Comparison of ENCODE assay signal across 8 mouse cellular contexts in the genomic region with DNA sequence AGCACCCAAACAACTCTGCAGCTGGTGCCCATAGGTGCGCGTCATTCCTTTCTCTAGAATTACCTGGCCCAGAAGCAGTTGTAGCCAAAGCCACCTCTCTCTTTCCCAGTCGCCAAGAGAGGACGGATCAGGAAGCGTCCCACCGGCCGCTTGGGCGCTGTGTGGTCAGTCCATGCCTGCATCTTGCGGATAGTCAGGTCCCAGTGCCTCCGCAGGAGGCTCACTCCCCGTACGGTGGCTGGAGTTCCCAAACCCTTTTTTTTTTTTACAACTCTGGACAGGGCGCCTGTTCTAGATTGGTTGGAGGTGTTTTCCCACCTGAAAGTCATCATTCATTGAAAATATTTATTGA. TPM values are rescaled to one million over a fixed set of nuclear protein-coding genes. Genes with fewer than 3 reads are reported as not detected.
DNase-seq lines count a peak whose midpoint lies in the region; ATAC-seq and TF ChIP-seq lines count a peak whose summit lies in the region.

No protein-coding gene starts in this region.

- ATAC-seq in heart, embryonic 15.5 days (replicated peaks; ENCODE audit: insufficient number of reproducible peaks, insufficient read depth, low FRiP score, low read depth): peak; percentile 39
- peak; percentile 55 for ATAC-seq in hindbrain, embryonic 12.5 days (ENCODE audit: low FRiP score)

- peak overlapping the region; percentile 78 for H3K9ac ChIP-seq in heart, embryonic 15.5 days
- peak overlapping the region; percentile 79 for H3K9ac ChIP-seq in hindbrain, embryonic 12.5 days

- TF ChIP-seq POLR2A in bone marrow macrophage, adult 2 months (IDR thresholded peaks at IDR 0.05; ENCODE audit: borderline replicate concordance, low read depth, low read length): no peak

- TF ChIP-seq CTCF in bone marrow macrophage, adult 2 months (IDR thresholded peaks at IDR 0.05; ENCODE audit: low read depth, low read length): no peak

- peak overlapping the region; percentile 87 for H3K4me2 ChIP-seq in heart, embryonic 15.5 days
- peak overlapping the region; percentile 83 for H3K4me2 ChIP-seq in hindbrain, embryonic 12.5 days (replicated peaks)

- peak overlapping the region; percentile 96 for H3K27ac ChIP-seq in heart, embryonic 15.5 days
- no peak overlapping the region for H3K27ac ChIP-seq in bone marrow macrophage, adult 2 months (ENCODE audit: insufficient read depth, low read depth, low read length)
- H3K27ac ChIP-seq in hindbrain, embryonic 12.5 days: peak overlapping the region; percentile 88
- peak overlapping the region; percentile 96 for H3K27ac ChIP-seq in midbrain, embryonic 10.5 days (replicated peaks)

- H3K9me3 ChIP-seq in heart, embryonic 15.5 days (replicated peaks): no peaks in the 10 kb centered on the region
- no peaks in the 10 kb centered on the region for H3K9me3 ChIP-seq in hindbrain, embryonic 12.5 days (replicated peaks)
- 0 out of 2 replicates have a peak, but pooled peaks cover 7% of the 10 kb centered on the region for H3K9me3 ChIP-seq in midbrain, embryonic 10.5 days (replicated peaks)

- WGBS in heart, embryonic 15.5 days: under 1% methylated on average over 13 of the region's 13 CpGs
- under 1% methylated on average over 13 of the region's 13 CpGs for whole genome bisulfite sequencing in hindbrain, embryonic 12.5 days
- WGBS in midbrain, embryonic 10.5 days: under 1% methylated on average over 13 of the region's 13 CpGs

- H3K4me1 ChIP-seq in heart, embryonic 15.5 days (replicated peaks): peaks cover 34% of the 10 kb centered on the region
- peaks cover 17% of the 10 kb centered on the region for H3K4me1 ChIP-seq in bone marrow macrophage, adult 2 months (ENCODE audit: control insufficient read depth, insufficient read depth, low read length)
- H3K4me1 ChIP-seq in hindbrain, embryonic 12.5 days: peaks cover 17% of the 10 kb centered on the region
- H3K4me1 ChIP-seq in midbrain, embryonic 10.5 days: peaks cover 40% of the 10 kb centered on the region

- H3K27me3 ChIP-seq in heart, embryonic 15.5 days: no peaks in the 10 kb centered on the region
- H3K27me3 ChIP-seq in hindbrain, embryonic 12.5 days: no peaks in the 10 kb centered on the region
- H3K27me3 ChIP-seq in midbrain, embryonic 10.5 days (ENCODE audit: low read depth, poor library complexity, severe bottlenecking): peaks cover 24% of the 10 kb centered on the region

- H3K4me3 ChIP-seq in heart, embryonic 15.5 days: peak overlapping the region; percentile 66
- H3K4me3 ChIP-seq in bone marrow macrophage, adult 2 months (ENCODE audit: insufficient read depth, low read length): peak overlapping the region; percentile 76
- peak overlapping the region; percentile 59 for H3K4me3 ChIP-seq in hindbrain, embryonic 12.5 days
- peak overlapping the region; percentile 80 for H3K4me3 ChIP-seq in midbrain, embryonic 10.5 days

- no peaks in the 10 kb centered on the region for H3K36me3 ChIP-seq in heart, embryonic 15.5 days
- H3K36me3 ChIP-seq in hindbrain, embryonic 12.5 days: no peaks in the 10 kb centered on the region
- H3K36me3 ChIP-seq in midbrain, embryonic 10.5 days: no peaks in the 10 kb centered on the region

- no peak for DNase-seq in heart, postnatal 4 days
- DNase-seq in midbrain, embryonic 10.5 days (ENCODE audit: low spot score): no peak
- no peak for DNase-seq in cerebellum, adult 9-10 months
- DNase-seq in frontal cortex, postnatal 25 days (ENCODE audit: low spot score in 2 of 2): no peak
- no peak for DNase-seq in gastrocnemius, postnatal 25 days

RNA-seq across cellular contexts. Expression of a gene that starts 35.4 kb away (rescaled TPM):
- polyA plus RNA-seq in heart, embryonic 15.5 days (2015; fragmentation: Nextera tagmentation; extraction: Ambion mirVana): 1,560 and 1,618 TPM in 2 replicates
- total RNA-seq in heart, postnatal 4 days (2021): 1,000 to 10,000 TPM in 1 of 2 experiments, 100 to 1,000 TPM in 1; 959 to 1,008 TPM
- polyA plus RNA-seq in bone marrow macrophage, adult 2 months (2012; ENCODE audit: insufficient read depth, insufficient read length, missing spikeins): 1,000 and 1,015 TPM in 2 replicates
- 3,274 and 3,635 TPM in 2 replicates for polyA plus RNA-seq in hindbrain, embryonic 12.5 days (2016; fragmentation: Nextera tagmentation; extraction: Ambion mirVana)
- polyA plus RNA-seq in midbrain, embryonic 10.5 days (2016; fragmentation: Nextera tagmentation; extraction: Ambion mirVana): 2,611 and 2,764 TPM in 2 replicates
- total RNA-seq in gastrocnemius, postnatal 25 days (2021): 100 to 1,000 TPM; 350 to 362 TPM

RNA-seq across cellular contexts. Expression of a gene that starts 52.5 kb away (rescaled TPM):
- 16.9 and 20.0 TPM in 2 replicates for polyA plus RNA-seq in heart, embryonic 15.5 days (2015; fragmentation: Nextera tagmentation; extraction: Ambion mirVana)
- 10 to 100 TPM; 35.8 to 36.5 TPM for total RNA-seq in heart, postnatal 4 days (2021)
- polyA plus RNA-seq in bone marrow macrophage, adult 2 months (2012; ENCODE audit: insufficient read depth, insufficient read length, missing spikeins): 33.7 and 36.9 TPM in 2 replicates
- polyA plus RNA-seq in hindbrain, embryonic 12.5 days (2016; fragmentation: Nextera tagmentation; extraction: Ambion mirVana): 31.5 and 32.7 TPM in 2 replicates
- polyA plus RNA-seq in midbrain, embryonic 10.5 days (2016; fragmentation: Nextera tagmentation; extraction: Ambion mirVana): 17.0 and 18.8 TPM in 2 replicates
- 10 to 100 TPM; 12.2 to 12.9 TPM for total RNA-seq in gastrocnemius, postnatal 25 days (2021)
